Mouse (Mus musculus) layer of hippocampus, adult 9-10 months (tissue): ENCODE results near the gene Ubald1.

Experiments
- DNase-seq: peaks from one replicate; pipeline ENCODE4 v3.0.0; 2022; ENCODE audit warnings: low spot score

The Ubald1 gene

DNA sequence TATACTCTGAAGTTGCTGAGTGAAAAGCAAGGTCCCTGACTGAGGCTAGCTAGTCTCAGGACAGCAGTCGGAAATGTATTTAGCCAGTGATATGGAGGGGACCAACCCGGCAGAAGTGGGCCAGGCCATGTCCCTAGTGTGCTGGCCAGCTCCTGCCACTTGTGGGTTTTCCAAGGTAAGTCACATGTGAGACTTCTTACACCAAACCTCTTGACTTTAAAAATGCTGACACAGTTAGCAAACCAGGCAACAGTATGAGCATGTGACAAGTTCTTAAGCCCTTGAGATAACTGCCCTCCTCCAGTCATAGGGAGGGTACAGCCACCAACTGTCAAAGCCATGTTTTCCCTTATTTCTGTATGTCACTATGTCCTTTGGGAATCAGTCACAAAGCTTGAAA, 8.2 kb downstream of the Ubald1 start:
- DNase-seq: no peak

DNA sequence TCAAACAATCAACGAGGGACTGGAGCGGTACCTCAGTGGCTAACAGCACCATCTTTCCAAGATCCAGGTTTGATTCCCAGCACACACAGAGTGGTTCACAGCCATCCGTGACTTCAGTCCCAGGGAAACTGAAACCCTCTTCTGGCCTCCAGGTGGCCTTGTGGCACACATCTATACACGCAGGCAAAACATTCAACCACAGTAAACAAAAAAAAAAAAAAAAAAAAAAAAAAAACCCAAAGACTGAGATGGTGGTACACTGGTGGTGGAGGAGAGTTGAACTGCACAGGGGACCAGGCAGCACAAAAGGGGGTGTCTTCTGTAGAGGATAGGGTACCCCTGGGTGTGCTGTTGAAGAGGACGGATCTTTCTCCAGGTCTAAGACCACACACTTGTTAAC, 9.6 kb downstream of the Ubald1 start:
- DNase-seq: no peak

DNA sequence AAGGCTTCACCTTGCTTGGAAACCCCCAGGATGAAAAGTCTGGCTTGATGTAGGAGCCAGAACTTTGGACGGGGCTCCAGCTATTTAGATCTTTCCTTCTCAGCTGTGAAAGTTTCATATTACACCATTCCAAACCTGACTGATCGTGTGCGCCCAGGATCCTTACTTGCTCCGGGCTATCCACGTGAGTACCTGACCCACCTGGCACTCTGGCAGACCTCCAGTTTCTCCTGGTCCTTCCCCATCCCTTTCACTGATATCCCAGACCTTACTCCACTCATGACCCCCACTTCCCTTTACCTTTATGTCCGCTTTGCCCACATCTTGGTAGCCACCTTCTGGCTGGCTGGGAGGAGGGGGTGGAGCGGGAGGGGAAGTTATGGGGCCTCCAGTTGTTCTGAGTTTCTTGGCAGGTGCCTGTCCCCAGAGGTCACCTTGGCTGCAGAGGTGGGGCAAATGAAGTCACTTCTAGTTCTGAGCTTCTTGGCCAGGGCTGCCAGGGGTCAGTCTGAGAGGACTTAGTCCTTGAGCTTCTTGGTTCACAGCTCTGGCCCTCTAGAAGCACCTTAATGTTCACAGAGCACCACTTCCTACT, 13.9 kb downstream of the Ubald1 start:
- DNase-seq: no peak

DNA sequence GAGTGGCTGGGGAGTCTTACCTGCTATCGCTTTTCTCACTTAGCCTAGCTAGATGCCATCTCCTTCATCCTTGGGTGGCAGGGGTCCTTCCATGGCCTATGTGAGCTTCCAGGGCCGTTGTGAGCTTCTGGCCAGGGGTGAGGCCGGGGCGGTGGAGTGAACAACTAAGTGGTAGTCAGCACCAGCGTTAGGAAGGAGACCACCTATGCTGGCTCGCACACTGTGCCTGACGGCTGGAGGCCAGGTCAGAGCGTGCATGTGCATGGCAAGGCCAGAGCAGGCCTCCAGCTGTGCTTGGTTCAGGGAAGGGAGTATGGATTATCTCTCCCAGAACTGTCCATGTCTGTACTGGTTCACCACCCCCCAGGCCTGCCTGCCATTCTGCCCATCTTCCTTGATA, 16.4 kb downstream of the Ubald1 start:
- no peak for DNase-seq

DNA sequence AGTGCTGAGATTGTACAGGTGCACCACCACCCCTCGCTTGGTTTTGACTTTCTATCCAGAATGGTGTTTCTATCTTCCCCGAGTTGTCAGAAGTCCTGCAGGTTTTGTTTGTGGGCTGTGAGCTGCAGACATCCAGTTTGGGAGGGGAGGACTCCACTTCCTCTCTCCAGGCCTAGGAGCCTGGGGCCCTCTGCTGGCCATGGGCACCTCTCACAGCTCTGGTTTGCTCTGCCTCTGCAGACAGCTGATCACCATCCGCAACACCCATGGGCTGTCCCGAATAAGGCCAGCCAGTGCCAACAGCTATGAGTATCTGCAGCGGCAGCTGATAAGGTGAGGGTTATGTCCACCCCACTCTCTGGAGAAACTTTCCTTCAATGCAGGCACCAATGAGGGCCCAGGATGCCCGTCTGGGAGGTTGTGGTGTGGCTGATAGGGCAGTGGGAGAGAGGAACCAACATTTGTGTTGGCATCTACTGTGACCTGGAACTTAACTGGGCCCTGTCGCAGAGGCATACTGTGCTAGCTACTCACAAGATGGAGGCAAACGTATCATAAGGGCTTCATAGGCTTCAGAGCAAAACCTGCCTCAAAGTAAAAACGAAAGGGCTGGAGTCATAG, 17.1 kb downstream of the Ubald1 start:
- DNase-seq: peak; percentile 58

DNA sequence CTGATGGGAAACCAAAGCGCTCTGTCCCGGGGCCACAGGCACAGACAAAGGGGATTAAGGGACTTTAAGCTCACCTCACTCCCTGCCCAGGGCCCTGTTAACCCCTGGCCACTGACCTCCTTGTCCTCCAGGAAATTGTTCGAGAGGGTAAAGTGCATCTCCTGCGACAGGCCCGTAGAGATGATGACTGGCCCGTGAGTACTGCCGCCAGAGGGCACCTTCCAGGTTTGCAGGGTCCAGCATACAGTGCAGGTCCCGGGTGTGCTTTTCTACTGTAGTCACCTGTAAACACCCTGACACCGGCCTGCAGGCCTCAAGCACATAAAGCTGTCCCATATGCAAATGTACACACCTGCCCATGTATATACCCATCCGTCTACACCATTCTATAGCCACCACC, 18.7 kb downstream of the Ubald1 start:
- no peak for DNase-seq

DNA sequence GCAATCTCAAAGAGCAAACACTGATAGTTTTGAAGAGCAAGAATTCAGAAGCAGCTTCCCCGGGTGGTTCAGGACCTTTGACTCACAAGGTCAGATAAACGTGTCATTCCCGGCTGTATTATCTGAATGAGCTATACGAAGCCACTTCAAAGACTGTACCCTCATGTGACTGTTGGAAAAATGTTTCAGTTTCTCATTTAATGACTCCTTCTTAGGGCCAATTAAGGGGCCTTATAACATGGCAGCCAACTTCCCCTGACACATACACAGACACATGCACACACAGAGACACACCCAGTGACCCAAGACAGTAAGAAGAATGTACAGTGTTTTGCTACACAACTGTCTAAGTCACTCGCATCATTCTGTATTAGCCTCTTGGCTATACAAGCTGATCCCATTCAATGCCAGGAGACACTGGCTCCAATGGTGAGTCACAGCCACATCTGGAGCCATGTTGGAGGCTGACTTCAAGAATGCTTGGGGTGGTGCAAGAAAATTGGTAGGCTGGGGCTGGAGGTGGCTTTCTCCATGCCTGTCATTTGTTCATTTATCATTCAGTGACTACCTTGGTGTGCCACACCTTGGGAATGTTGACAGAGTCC, 25.0 kb downstream of the Ubald1 start:
- DNase-seq: no peak

DNA sequence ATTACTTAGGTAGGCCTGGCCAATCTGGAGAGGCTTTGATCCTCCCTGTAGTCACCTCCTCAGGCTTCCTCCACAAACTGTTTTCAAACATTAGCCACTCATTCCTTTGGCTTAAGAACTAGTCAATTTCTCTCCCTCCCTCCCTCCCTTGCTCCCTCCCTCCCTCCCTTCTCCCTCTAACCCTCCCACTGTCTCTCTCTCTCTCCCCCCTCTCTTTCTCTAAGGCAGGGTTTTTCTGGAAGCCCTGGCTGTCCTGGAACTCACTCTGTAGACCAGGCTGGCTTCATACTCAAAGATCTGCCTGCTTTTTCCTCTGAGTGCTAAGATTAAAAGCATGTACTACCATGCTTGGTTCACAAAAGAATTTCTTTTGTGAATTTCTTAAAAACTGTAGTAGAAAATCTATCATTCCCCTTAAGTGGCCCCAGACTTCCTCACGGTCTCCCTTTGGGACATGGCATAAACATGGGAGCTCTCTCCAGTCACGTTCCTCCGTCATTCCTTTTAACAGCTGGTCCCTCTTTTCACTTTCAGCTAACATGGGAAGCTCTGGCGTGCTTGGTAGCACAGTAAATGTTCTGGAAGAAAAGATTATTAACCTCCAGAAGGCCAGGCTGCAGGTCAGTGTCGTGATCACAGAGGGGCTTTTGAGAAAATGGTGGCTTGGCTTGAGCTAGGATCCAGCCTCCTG, 29.0 kb downstream of the Ubald1 start:
- DNase-seq: no peak

DNA sequence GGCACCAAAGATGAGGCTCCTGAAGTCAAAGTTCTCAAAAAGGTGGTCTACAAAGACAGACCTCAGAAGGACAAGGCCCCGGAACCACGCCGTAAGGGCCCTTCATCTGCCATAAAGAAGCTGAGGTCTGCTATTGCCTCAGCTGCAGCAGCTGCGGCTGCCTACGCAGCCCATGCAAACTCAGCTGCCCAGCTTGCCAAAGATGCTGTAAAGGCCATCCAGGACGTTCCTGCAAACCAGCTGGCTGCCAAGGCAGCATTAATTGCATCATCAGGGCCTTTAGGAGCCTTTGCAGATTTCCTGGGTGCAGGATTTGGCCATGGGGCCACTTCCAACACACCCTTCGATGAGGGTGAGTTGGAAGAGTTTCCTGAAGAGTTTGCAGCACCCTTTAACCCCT, 29.8 kb downstream of the Ubald1 start:
- DNase-seq: no peak

DNA sequence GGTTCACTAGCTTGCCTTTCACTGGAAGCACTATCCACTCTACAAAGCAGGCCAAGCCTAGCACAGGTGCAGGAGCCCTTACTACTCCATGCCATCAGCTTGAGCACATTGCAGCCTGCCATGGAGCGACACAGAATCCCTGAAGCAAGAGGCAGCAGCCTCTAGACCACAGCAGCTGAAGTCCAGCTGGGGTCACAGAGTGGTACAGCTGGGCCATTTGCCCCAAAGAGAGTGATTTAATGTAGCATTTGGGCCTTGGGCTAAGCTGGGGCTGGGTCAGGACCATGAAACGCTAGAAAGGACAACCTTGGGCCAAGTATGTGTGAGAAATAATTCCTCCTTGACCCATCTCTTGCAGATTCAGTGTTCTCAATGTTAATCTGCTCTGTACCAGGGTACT, 32.0 kb downstream of the Ubald1 start:
- DNase-seq: no peak

DNA sequence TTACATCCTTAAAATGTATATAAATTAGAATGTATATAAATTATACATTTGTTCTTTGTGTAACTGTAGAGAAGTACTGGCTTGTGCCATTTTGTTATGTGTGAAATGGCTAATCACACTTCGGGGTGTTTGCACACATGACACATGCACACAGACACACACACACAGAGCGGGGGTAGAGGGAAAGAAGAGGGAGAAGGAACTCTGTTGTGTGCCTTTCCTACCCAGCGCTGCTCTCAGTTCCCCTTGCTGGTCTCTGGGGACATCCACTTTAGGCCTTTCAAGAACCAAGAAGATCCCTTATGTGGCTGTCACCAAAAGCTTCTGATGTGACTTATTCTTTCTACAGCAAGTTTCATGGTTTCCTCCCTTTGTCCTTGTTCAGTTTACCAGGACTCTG, 33.1 kb downstream of the Ubald1 start:
- DNase-seq: no peak

DNA sequence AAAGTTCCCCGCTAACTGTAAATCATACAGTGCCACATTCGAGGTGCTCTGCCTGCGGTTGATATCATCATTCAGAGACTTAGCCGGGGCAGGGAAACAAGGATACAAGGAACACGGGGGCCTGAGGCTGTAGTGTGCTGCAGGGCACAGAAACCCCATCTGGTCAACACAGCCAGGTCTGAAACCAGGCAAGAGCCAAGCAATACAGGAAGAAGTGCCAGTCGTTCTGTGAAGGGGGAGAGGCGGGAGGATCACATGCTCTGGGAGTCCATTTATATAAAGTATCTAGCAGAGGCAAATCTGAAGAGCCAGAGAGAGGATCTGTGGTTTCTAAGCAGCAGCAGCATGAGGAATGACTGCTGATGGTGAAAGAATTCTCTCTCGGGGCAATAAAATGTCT, 39.9 kb downstream of the Ubald1 start:
- DNase-seq: no peak

DNA sequence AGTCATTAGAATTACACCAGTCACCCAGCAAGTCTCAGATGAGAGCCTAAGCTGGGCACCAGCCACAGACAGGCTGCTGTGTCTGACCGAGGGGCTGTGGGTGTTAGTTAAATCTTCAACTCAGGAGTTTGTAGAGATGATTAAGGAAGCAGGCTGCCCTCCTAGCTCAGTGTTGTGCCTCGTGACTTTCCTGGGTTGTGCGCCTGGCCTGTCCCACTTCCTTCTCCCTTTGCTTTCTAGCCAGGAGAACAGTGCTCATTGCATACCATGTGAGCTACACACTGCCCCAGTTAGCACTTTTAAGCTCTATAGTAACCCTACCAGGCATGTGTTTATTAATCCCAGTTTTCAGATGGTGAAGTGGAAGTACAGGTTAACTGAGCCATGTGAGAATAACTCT, 40.6 kb downstream of the Ubald1 start:
- DNase-seq: no peak

DNA sequence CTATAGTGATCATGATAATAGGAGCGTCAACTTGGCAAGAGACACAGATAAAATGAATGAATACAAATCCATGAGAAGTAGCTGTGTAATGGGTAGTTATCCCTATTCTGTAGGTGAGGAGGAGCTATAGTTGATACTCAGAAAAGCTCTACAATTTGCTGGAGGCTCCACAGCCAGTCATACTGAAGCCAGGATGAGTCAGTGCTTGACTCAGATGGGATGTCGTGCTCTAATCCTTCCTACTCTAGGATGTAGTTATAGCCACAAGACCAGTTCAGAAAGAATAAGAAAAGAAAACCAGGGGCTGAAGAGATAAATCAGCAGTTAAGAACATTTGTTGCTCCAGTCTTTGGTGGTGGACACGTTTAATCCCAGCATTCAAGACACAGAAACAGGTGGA, 42.5 kb downstream of the Ubald1 start:
- no peak for DNase-seq

DNA sequence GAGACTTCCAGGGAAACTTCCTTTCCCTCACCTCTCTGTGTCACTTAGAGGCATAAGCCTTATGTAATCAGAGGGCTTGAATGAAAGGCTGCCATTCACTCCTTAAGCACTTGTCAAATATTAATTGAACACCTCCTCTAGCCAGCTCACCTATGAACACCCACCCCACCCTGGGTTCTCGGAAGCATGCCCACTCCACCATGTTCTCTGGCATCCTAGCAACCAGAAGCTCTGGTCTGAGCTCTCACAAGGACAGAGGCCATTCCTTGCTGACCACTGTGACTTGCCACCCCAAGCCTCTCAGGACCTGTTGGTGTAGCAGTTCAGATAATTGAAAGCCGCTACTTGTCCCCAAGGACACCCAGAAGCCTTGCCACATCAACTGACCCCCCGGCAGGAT, 44.9 kb downstream of the Ubald1 start, which contains the start of gene 4930562C15Rik:
Gene 4930562C15Rik, plus strand, starts transcription at position 226 of the 400 bp plus-strand sequence.
- DNase-seq: no peak

DNA sequence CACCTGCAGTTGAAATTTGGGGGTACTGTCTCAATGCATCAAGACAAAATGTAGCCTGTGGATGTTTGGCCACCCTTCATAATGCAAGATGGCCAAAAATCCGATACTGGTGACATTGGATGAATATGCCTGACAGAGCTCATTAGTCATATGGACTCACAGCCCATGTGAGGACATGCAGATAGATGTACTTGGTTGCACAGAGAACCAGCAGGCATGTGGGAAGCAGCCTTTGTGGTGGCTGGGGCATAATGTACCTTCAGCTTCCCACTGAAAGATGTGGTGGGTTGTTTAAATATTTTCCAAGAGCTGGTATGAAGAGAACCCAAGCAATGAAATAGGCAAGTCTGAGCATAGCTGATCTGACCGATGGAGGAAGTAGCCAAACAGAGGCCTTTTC, 46.3 kb downstream of the Ubald1 start:
- peak; percentile 27 for DNase-seq

DNA sequence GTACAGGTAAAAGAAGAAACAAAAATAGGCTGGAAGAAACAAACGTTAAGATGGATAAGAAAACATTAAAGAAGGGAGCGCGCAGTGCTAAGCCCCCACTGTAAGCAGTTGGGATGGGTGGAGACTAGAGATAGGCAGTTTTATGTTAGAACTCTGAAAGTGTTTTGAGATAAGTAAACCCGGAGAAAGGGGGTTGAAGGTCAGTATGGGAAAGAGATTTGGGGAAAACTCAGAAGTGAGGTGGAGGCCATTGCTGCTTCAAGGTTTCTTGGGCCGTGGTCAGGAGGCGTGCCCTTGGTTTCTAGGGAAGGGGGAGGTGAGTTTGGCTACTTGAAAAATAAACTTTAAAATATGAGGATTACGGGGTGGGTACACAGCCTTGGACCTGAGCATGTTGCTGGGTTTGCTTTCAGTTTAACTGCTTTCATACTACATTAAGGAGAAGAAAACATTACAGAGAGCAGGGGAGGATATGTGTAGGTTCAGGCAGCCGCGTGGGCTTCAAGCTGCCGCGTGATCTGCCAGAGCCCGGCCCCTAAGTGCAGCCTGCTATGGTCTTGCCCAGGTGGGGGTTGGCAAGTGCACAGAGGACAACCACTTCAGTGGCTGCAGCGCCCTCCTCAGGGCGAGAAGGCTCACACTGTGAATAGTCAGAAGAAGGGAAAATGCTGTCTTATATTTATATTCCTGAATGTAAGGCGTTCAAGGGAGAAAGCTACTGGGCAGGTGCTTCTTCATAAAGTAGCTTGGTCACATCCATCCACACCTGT, 48.3 kb downstream of the Ubald1 start:
- DNase-seq: no peak

DNA sequence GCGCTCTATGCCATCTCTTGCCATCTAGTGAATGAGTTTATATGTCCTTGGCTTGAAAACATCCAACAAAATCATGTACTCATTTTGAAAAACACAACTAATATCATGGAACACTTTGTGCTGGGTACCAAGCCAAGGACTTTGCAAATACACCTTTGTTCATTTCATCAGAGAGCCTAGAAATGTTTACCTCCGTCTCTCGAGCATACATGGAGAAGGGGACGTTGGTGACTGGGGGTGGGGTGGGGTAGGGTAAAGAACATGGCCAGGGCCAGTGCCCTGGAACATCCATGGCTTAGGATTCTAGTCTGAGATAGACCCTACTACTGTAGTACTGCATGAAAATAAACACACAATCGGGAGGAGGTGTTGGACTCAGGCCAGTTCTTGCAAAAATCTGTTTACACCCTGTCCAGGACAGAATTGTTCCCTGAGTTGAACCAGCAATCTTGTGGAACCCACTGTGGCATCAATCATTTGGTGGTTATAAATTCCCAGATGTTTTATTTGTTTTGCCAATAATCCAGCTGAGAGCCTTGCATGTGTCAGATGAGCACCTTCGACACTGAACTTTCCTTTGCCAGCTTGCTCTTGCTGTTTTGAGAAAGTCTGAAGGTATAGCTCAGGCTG, 50.7 kb downstream of the Ubald1 start:
- no peak for DNase-seq

DNA sequence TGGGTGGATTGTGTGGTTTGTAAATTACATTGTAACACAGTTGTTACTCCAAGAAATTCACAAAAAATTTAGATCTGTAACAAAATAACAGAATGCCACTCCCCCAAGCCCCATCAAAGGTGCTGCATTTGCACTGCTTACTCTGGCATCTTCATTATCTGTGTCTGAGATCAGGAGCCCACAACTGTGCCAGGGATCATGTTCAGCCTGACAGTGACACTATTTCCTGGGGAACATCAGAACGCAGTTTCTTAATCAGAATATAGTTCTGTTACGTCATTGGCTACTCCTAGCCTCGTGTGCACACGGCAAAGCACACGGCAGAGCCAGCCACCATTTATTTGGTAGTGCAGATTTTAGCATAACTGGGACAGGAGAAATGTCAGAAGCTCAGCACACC, 52.5 kb downstream of the Ubald1 start:
- no peak for DNase-seq
